Mouse (Mus musculus) intestine, embryonic 14.5 days (tissue): Measurements from ENCODE around the gene Hps6. TPM values are rescaled to one million over a fixed set of nuclear protein-coding genes. Genes with fewer than 3 reads are reported as not detected.

Source experiments
- ATAC-seq: fragments of 200-750 bp; cut with Nextera tagmentation; replicated peaks from 2 replicates; pipeline ENCODE4 v1.8.0; 2017; ENCODE audit warnings: low read depth, moderate number of reproducible peaks, moderate TSS enrichment, moderate library complexity; ENCODE audit not compliant: low FRiP score, low TSS enrichment
- DNase-seq: peaks from one replicate; pipeline ENCODE4 v3.0.0-alpha.2; 2018; ENCODE audit warnings: low spot score
- H3K27ac ChIP-seq: fragments of 300-500 bp; sonication (generic); 2 replicates; pipeline ENCODE4 v1.5.1; 2014; ENCODE audit warnings: low read depth, mild to moderate bottlenecking, control low read depth
- H3K27me3 ChIP-seq: fragments of 300-500 bp; sonication (generic); replicated peaks from 2 replicates; pipeline ENCODE4 v1.6.1; 2014; ENCODE audit warnings: low read length, control low read depth; ENCODE audit not compliant: control insufficient read depth, insufficient read depth
- H3K36me3 ChIP-seq: fragments of 300-500 bp; sonication (generic); 2 replicates; pipeline ENCODE4 v1.6.1; 2014; ENCODE audit warnings: low read length, control low read depth; ENCODE audit not compliant: control insufficient read depth, insufficient read depth
- H3K4me1 ChIP-seq: fragments of 300-500 bp; sonication (generic); replicated peaks from 2 replicates; pipeline ENCODE4 v1.6.1; 2014; ENCODE audit warnings: low read length, control low read depth, mixed read lengths; ENCODE audit not compliant: control insufficient read depth, insufficient read depth
- H3K4me2 ChIP-seq: fragments of 300-500 bp; sonication (generic); 2 replicates; pipeline ENCODE4 v1.6.1; 2014; ENCODE audit warnings: low read length
- H3K4me3 ChIP-seq: fragments of 300-500 bp; sonication (generic); 2 replicates; pipeline ENCODE4 v1.5.1; 2014; ENCODE audit warnings: low read depth, low read length, control low read depth, mixed read lengths
- H3K9ac ChIP-seq: fragments of 300-500 bp; sonication (generic); 2 replicates; pipeline ENCODE4 v1.6.1; 2014; ENCODE audit warnings: mild to moderate bottlenecking, low read length
- H3K9me3 ChIP-seq: fragments of 300-500 bp; sonication (generic); 2 replicates; pipeline ENCODE4 v1.6.1; 2016; ENCODE audit warnings: low read length, control low read depth; ENCODE audit not compliant: control insufficient read depth
- WGBS: fragments of 180-500 bp; shearing (Covaris S2); extraction: QIAGEN DNeasy Blood & Tissue Kit; methylation state at CpG from one replicate; pipeline ENCODE4 v1.1.7; 2014; 5-methylcytosine and 5-hydroxymethylcytosine counted together
- polyA plus RNA-seq: library from polyadenylated mRNA; unstranded; fragments of >200 nt; fragmentation: Nextera tagmentation; extraction: Ambion mirVana; gene quantifications from 2 replicates; pipeline ENCODE4 v1.2.1, GENCODE M21; 2014

Gene Hps6
- polyA plus RNA-seq, 1 experiment from 2014 or later = 5.2 TPM

GRCm38 (mm10) chr19:46033911-46034310 lies 30.6 kb downstream of the Hps6 start:
- Histone ChIP-seq H3K27ac (no peak overlapping the region), H3K9me3 (peaks cover 5% of the 10 kb centered on the region; the same call in 1 of the 2 replicates), H3K4me3 (no peak overlapping the region), H3K36me3 (peaks cover 64% of the 10 kb centered on the region), H3K4me2 (no peak overlapping the region), H3K27me3 (no peaks in the 10 kb centered on the region), H3K4me1 (peaks cover 21% of the 10 kb centered on the region), H3K9ac (no peak overlapping the region)
- WGBS = 92% methylated on average over 11 of the region's 11 CpGs
- DNase-seq = no peak
- no peak for ATAC-seq

GRCm38 (mm10) chr19:46035971-46036370 lies 32.7 kb downstream of the Hps6 start:
- WGBS = 92% methylated on average over 13 of the region's 13 CpGs
- Histone ChIP-seq H3K4me2 (no peak overlapping the region), H3K27me3 (no peaks in the 10 kb centered on the region), H3K4me1 (peaks cover 34% of the 10 kb centered on the region), H3K9ac (no peak overlapping the region), H3K4me3 (no peak overlapping the region), H3K36me3 (peaks cover 58% of the 10 kb centered on the region), H3K27ac (no peak overlapping the region), H3K9me3 (no peaks in the 10 kb centered on the region)
- DNase-seq (no peak), ATAC-seq (no peak)

GRCm38 (mm10) chr19:46036477-46037242 lies 33.4 kb downstream of the Hps6 start:
- 72% methylated on average over 13 of the region's 13 CpGs for WGBS
- Histone ChIP-seq H3K4me2 (peak overlapping the region; percentile 100), H3K36me3 (peaks cover 51% of the 10 kb centered on the region), H3K27ac (no peak overlapping the region), H3K9ac (peak overlapping the region; percentile 34), H3K4me1 (peaks cover 41% of the 10 kb centered on the region), H3K4me3 (peak overlapping the region; percentile 97), H3K9me3 (no peaks in the 10 kb centered on the region), H3K27me3 (no peaks in the 10 kb centered on the region)
- no peak for ATAC-seq
- DNase-seq = no peak

- H3K9me3 ChIP-seq = no peaks in the 10 kb centered on the region
- peak overlapping the region; percentile 89 for H3K9ac ChIP-seq
- 14% methylated on average over 6 of the region's 6 CpGs for WGBS
- ATAC-seq (no peak), DNase-seq (no peak)
- peaks cover 48% of the 10 kb centered on the region for H3K4me1 ChIP-seq
- H3K27ac ChIP-seq = peak overlapping the region; percentile 34; the same call in 1 of the 2 replicates
- no peaks in the 10 kb centered on the region for H3K27me3 ChIP-seq
- peak overlapping the region; percentile 97 for H3K4me3 ChIP-seq
- peak overlapping the region; percentile 100 for H3K4me2 ChIP-seq
- peaks cover 44% of the 10 kb centered on the region for H3K36me3 ChIP-seq
These were observed 34.1 kb downstream of the Hps6 start for GRCm38 (mm10) chr19:46037243-46037924.

- no peaks in the 10 kb centered on the region for H3K9me3 ChIP-seq
These were observed 34.9 kb downstream of the Hps6 start for GRCm38 (mm10) chr19:46037925-46038850.

GRCm38 (mm10) chr19:46038851-46039260 lies 35.5 kb downstream of the Hps6 start:
- ATAC-seq = peak; percentile 20
- WGBS = 0% methylated on average over 17 of the region's 17 CpGs
- H3K4me1 ChIP-seq = peaks cover 63% of the 10 kb centered on the region

More at GRCm38 (mm10) chr19:46037925-46038850, 34.9 kb downstream of the Hps6 start:
- ATAC-seq (no peak), DNase-seq (no peak)
- Histone ChIP-seq H3K4me1 (peaks cover 56% of the 10 kb centered on the region), H3K4me2 (peak overlapping the region; percentile 100), H3K36me3 (peaks cover 36% of the 10 kb centered on the region), H3K4me3 (peak overlapping the region; percentile 97), H3K9ac (peak overlapping the region; percentile 89), H3K27me3 (no peaks in the 10 kb centered on the region), H3K27ac (peak overlapping the region; percentile 93)
- 12% methylated on average over 13 of the region's 13 CpGs for WGBS

GRCm38 (mm10) chr19:46039478-46039877 lies 36.2 kb downstream of the Hps6 start:
- ATAC-seq (peak; percentile 83), DNase-seq (peak; percentile 88)
- WGBS = 2% methylated on average over 25 of the region's 30 CpGs

More at GRCm38 (mm10) chr19:46038851-46039260, 35.5 kb downstream of the Hps6 start:
- Histone ChIP-seq H3K4me2 (peak overlapping the region; percentile 100), H3K27ac (peak overlapping the region; percentile 93), H3K27me3 (no peaks in the 10 kb centered on the region), H3K9ac (peak overlapping the region; percentile 89), H3K36me3 (peaks cover 29% of the 10 kb centered on the region), H3K9me3 (no peaks in the 10 kb centered on the region), H3K4me3 (peak overlapping the region; percentile 97)
- no peak for DNase-seq

More at GRCm38 (mm10) chr19:46039478-46039877, 36.2 kb downstream of the Hps6 start:
- peak overlapping the region; percentile 93 for H3K27ac ChIP-seq
- H3K4me3 ChIP-seq = peak overlapping the region; percentile 97
- H3K36me3 ChIP-seq = peaks cover 23% of the 10 kb centered on the region
- H3K9me3 ChIP-seq = no peaks in the 10 kb centered on the region
- no peaks in the 10 kb centered on the region for H3K27me3 ChIP-seq
- H3K4me2 ChIP-seq = peak overlapping the region; percentile 100
- H3K9ac ChIP-seq = peak overlapping the region; percentile 89
- H3K4me1 ChIP-seq = peaks cover 68% of the 10 kb centered on the region
